Mouse (Mus musculus) limb, embryonic 14.5 days (tissue): Measurements from ENCODE around the gene Naa60. TPM values are rescaled to one million over a fixed set of nuclear protein-coding genes. Genes with fewer than 3 reads are reported as not detected.

Source experiments
- ATAC-seq: fragments of 200-750 bp; cut with Nextera tagmentation; 2 replicates; pipeline ENCODE4 v1.8.0; 2017; ENCODE audit warnings: low read depth, moderate number of reproducible peaks, moderate TSS enrichment; ENCODE audit not compliant: low FRiP score
- DNase-seq: peaks from one replicate; pipeline ENCODE4 v3.0.0-alpha.2; 2015; ENCODE audit warnings: low spot score
- H3K27ac ChIP-seq: fragments of 300-500 bp; sonication (generic); replicated peaks from 2 replicates; pipeline ENCODE4 v1.5.1; 2014; ENCODE audit warnings: low read depth, mild to moderate bottlenecking, low read length, moderate library complexity, mixed read lengths
- H3K27me3 ChIP-seq: fragments of 300-500 bp; sonication (generic); 2 replicates; pipeline ENCODE4 v1.6.1; 2014; ENCODE audit warnings: low read length, mixed read lengths; ENCODE audit not compliant: control insufficient read depth, insufficient read depth
- H3K36me3 ChIP-seq: fragments of 300-500 bp; sonication (generic); 2 replicates; pipeline ENCODE4 v1.6.1; 2014; ENCODE audit warnings: mild to moderate bottlenecking, low read length, moderate library complexity, mixed read lengths; ENCODE audit not compliant: control insufficient read depth, insufficient read depth
- H3K4me1 ChIP-seq: fragments of 300-500 bp; sonication (generic); 2 replicates; pipeline ENCODE4 v1.6.1; 2014; ENCODE audit warnings: antibody characterized with exemption, low read length, mixed read lengths; ENCODE audit not compliant: control insufficient read depth, insufficient read depth
- H3K4me2 ChIP-seq: fragments of 300-500 bp; sonication (generic); replicated peaks from 2 replicates; pipeline ENCODE4 v1.6.1; 2014; ENCODE audit warnings: low read depth, mild to moderate bottlenecking, low read length, moderate library complexity; ENCODE audit not compliant: severe bottlenecking
- H3K4me3 ChIP-seq: fragments of 300-500 bp; sonication (generic); replicated peaks from 2 replicates; pipeline ENCODE4 v1.5.1; 2014; ENCODE audit warnings: low read length
- H3K9ac ChIP-seq: fragments of 300-500 bp; sonication (generic); 2 replicates; pipeline ENCODE4 v1.6.1; 2014; ENCODE audit warnings: mild to moderate bottlenecking, low read depth, low read length, moderate library complexity; ENCODE audit not compliant: severe bottlenecking
- H3K9me3 ChIP-seq: fragments of 300-500 bp; sonication (generic); 2 replicates; pipeline ENCODE4 v1.6.1; 2016; ENCODE audit warnings: low read length; ENCODE audit not compliant: control insufficient read depth
- POLR2A ChIP-seq: fragments of 200-500 bp; IDR thresholded peaks from 2 replicates; pipeline ENCODE4 v1.8.0; 2012; ENCODE audit warnings: inconsistent platforms, mild to moderate bottlenecking, moderate library complexity, borderline replicate concordance; ENCODE audit not compliant: insufficient read depth, insufficient read length; ENCODE audit errors: extremely low read depth
- WGBS: fragments of 180-500 bp; shearing (Covaris S2); extraction: QIAGEN DNeasy Blood & Tissue Kit; methylation state at CpG from one replicate; pipeline ENCODE4 v1.1.7; 2014; 5-methylcytosine and 5-hydroxymethylcytosine counted together
- polyA plus RNA-seq, 2 experiments: library from polyadenylated mRNA; depleted of rRNA in 1 of 2; stranded (reverse) in 1 of 2; unstranded in 1 of 2; fragments of >200 nt; fragmentation: Nextera tagmentation in 1 of 2; extraction: Ambion mirVana in 1 of 2; gene quantifications; 2 replicates each; pipeline versions ENCODE4 v1.2.1 to v1.2.3; 2012 to 2014

Gene Naa60
- polyA plus RNA-seq, 2 experiments, result 59.5 to 63.0 TPM

DNA sequence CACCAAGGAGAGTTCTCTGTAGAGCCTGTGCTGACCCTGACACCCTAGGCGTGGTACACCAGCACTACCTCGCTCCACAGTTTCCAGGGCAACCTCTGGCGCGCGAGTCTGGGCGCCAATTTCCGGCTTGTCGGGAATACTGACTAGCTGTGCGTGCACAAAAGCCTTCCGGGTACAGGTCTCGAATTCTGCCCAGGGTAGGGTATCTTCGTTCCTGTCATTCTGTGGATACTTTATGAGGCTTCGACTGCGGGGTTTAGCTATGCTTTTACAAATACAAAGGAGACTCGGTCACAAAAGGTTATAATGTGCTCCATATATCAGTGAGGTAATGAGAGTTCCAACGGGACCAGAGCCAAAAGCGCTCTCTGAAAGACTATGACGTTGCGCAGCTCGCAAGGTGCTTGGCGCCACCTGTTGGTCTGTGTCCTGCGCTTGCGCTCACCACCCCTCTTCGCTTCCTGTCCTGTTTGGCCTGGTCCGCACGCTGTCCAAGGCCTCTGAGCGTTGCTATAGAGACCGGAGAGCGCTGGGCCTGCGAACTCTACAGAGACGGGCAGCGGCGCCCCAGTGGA lies 36.4 kb downstream of the Naa60 start, which contains the start of the genes 1700037C18Rik and Cluap1:
1700037C18Rik (minus strand) TSS at position 153 of the 575 bp plus-strand sequence.
Cluap1 (plus strand) TSS at position 265 of the 575 bp plus-strand sequence.
- DNase-seq, result peak; percentile 95
- WGBS, result under 1% methylated on average over 33 of the region's 33 CpGs
- H3K27ac ChIP-seq, result peak within 1 kb of the TSS; percentile 50
- ATAC-seq, result peak; percentile 96
- H3K4me2 ChIP-seq, result peak within 1 kb of the TSS; percentile 63
- H3K36me3 ChIP-seq, result peaks cover 47% of the 10 kb centered on the region
- H3K9ac ChIP-seq, result peak within 1 kb of the TSS; percentile 69
- no peaks in the 10 kb centered on the region for H3K9me3 ChIP-seq
- peak within 1 kb of the TSS; percentile 53 for H3K4me3 ChIP-seq
- H3K27me3 ChIP-seq, result no peaks in the 10 kb centered on the region
- H3K4me1 ChIP-seq, result peaks cover 4% of the 10 kb centered on the region; the same call in 1 of the 2 replicates
- TF ChIP-seq POLR2A, result peak; percentile 84; the same call in 1 of the 2 replicates

DNA sequence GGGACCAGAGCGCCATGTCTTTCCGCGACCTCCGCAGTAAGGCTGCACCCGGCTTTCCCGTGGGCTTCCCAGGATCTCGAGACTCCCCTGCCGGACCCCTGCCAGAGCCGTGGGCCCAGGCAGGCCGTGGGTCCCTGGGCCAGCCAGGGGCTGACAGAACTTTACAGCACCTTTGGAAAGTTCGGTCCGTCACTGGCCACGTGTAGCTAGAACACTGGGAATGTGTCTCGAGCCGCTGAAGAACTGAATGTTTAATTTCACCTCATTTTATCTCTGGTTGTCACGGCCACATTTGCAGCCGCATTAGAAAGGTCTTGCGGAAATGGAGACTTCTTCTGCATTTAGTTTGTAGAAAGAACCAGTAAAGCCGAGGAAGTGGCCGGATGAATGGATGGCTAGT lies 36.9 kb downstream of the Naa60 start:
- H3K36me3 ChIP-seq, result peaks cover 47% of the 10 kb centered on the region
- DNase-seq, result no peak

DNA sequence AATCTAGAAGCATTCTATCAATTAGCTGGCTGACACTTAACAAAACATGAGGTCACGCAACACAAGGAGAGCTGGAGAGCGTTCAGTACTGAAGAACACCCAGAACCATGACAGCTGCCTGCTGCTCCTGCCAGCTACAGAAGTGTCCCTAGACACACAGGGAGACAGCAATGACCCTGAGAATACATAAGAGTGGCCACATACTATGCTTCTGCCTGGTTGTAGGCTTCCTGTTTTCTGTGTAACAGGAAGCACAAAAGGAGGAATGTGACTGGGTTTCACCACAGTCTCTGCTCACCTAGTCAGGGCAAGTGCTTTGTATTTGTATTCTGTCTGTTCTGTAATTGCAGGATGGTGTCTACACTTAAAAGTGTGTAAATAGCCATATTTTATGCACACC lies 48.6 kb downstream of the Naa60 start:
- no peak for TF ChIP-seq POLR2A
- WGBS, result 92% methylated on average over 2 of the region's 2 CpGs
- Histone ChIP-seq H3K9me3 (no peaks in the 10 kb centered on the region), H3K9ac (no peak overlapping the region), H3K4me1 (no peaks in the 10 kb centered on the region; the same call in 1 of the 2 replicates), H3K36me3 (peaks cover 62% of the 10 kb centered on the region), H3K4me3 (no peak overlapping the region), H3K27ac (no peak overlapping the region), H3K4me2 (no peak overlapping the region), H3K27me3 (no peaks in the 10 kb centered on the region)
- ATAC-seq (no peak), DNase-seq (no peak)

More for the DNA sequence above, 36.9 kb downstream of the Naa60 start:
- no peaks in the 10 kb centered on the region for H3K27me3 ChIP-seq
- peak; percentile 34; the same call in 1 of the 2 replicates for ATAC-seq
- H3K4me2 ChIP-seq, result peak overlapping the region; percentile 63
- peak overlapping the region; percentile 50; the same call in 1 of the 2 replicates for H3K27ac ChIP-seq
- 11% methylated on average over 18 of the region's 20 CpGs for WGBS
- peak overlapping the region; percentile 69 for H3K9ac ChIP-seq
- no peak for TF ChIP-seq POLR2A
- H3K9me3 ChIP-seq, result no peaks in the 10 kb centered on the region
- peaks cover 4% of the 10 kb centered on the region; the same call in 1 of the 2 replicates for H3K4me1 ChIP-seq
- H3K4me3 ChIP-seq, result peak overlapping the region; percentile 53

DNA sequence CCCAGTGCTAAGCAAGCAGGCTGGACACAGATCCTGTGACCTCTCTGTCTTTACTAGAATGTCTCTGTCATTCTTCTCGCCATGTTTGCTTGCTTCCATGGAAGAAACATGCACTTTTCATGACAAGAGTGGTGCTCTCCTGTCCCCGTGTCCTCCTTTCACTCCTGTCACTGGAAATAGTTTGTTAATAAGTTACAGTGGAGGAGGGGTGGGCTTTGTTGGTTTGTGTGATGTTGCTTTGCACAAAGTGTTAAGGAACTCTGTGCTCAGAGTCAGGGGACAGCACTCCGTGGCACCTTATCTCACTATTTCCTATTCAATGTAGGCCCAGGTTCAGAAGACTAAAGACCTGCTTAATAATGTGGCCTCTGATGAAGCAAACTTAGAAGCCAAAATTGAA lies 51.3 kb downstream of the Naa60 start:
- WGBS, result 80% methylated on average over 3 of the region's 3 CpGs
- DNase-seq (no peak), ATAC-seq (no peak)

DNA sequence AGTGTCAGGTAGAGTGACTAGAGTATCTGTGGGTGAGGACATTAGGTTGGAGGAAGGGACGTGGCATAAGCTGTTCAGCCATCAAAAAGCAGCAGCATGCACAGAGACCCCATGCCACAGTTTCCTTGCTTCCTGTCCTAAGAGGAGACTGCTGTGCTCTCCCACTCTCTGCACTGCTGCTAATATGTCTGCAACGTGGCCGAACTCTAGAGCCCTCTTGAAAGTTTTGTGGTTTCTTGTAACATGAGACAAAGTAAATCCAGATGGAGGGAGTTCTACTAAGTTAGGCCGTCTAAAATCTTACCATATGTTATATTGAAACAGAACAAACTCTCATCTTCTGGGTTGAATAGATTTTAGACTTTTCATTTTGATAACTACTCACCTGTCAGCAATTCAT lies 51.8 kb downstream of the Naa60 start:
- Histone ChIP-seq H3K4me1 (no peaks in the 10 kb centered on the region; the same call in 1 of the 2 replicates), H3K9me3 (no peaks in the 10 kb centered on the region), H3K4me2 (no peak overlapping the region), H3K4me3 (no peak overlapping the region), H3K36me3 (peaks cover 54% of the 10 kb centered on the region), H3K27me3 (no peaks in the 10 kb centered on the region), H3K27ac (peak overlapping the region; percentile 83), H3K9ac (no peak overlapping the region)
- DNase-seq (peak; percentile 81), ATAC-seq (peak; percentile 86)
- TF ChIP-seq POLR2A, result no peak
- WGBS, result 17% methylated on average over 4 of the region's 4 CpGs

More for the DNA sequence above, 51.3 kb downstream of the Naa60 start:
- Histone ChIP-seq H3K4me1 (no peaks in the 10 kb centered on the region; the same call in 1 of the 2 replicates), H3K4me3 (no peak overlapping the region), H3K4me2 (no peak overlapping the region), H3K9me3 (no peaks in the 10 kb centered on the region), H3K9ac (no peak overlapping the region), H3K27me3 (no peaks in the 10 kb centered on the region), H3K36me3 (peaks cover 52% of the 10 kb centered on the region), H3K27ac (peak overlapping the region; percentile 83)
- TF ChIP-seq POLR2A, result no peak

DNA sequence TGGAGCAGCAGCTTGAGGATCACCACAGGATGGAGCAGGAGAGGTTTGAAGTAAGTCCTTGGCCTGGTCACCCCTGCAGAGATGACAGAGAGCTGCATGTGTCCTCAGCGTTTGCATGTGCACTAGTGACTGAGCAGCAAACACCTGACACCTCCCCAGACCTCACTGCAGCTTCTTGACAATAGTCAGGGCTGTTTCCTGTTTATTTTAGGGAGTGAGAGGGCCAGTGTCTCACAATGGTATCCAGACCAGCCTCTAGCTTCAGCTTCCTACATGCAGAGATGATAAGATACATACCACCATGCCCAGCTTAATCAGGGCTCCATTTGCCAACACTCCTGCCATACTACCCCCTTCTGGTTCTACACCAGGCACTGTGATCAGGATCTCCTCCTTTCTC lies 56.4 kb downstream of the Naa60 start:
- ATAC-seq (no peak), DNase-seq (no peak)
- no peaks in the 10 kb centered on the region for H3K27me3 ChIP-seq
- no peaks in the 10 kb centered on the region for H3K9me3 ChIP-seq
- no peak overlapping the region for H3K27ac ChIP-seq
- 69% methylated on average over 1 of the region's 1 CpGs for WGBS
- H3K4me1 ChIP-seq, result no peaks in the 10 kb centered on the region; the same call in 1 of the 2 replicates
- H3K4me2 ChIP-seq, result no peak overlapping the region
- peaks cover 51% of the 10 kb centered on the region for H3K36me3 ChIP-seq
- H3K9ac ChIP-seq, result no peak overlapping the region
- no peak for TF ChIP-seq POLR2A
- no peak overlapping the region for H3K4me3 ChIP-seq
